Mouse (Mus musculus): ENCODE data around the gene Ager. TPM values are rescaled to one million over a fixed set of nuclear protein-coding genes. Genes with fewer than 3 reads are reported as not detected.

Ager gene
- polyA plus RNA-seq, 1 experiment from 2014 or later = 2.4 TPM

GRCm38 (mm10) chr17:34645256-34645829 lies 47.7 kb downstream of the Ager start:
- 41% methylated on average over 10 of the region's 10 CpGs for WGBS
- 0 out of 2 replicates have a peak overlapping the region, but pooled peaks have one; percentile 49 for H3K27ac ChIP-seq (ENCODE audit: low read length)

DNA sequence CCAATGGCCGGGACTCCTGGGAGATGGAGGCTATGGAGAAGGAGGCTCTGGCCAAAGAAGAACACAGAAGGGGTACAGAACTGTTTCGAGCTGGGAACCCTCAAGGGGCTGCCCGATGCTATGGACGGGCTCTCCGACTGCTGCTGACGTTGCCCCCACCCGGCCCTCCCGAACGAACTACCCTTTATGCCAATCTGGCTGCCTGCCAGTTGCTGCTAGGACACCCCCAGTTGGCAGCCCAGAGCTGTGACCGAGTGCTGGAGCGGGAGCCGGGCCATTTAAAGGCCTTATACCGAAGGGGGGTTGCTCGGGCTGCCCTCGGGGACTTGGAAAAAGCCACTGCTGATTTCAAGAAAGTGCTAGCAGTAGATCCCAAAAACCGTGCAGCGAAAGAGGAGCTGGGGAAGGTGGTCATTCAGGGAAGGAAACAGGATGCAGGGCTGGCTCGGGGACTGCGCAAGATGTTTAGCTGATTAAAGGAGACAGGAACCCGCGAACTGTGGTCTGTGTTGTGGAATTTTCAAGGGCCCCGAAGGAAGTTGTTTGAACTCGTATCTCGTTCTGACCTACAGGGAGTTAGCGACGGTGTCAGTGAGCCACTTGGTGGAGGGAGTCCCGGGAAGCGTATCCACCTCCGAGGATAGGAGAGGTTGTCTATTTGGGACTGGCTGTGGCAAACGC lies 48.3 kb downstream of the Ager start:
- no peak overlapping the region for H3K4me3 ChIP-seq (ENCODE audit: low read length)
- ATAC-seq = no peak
- 88% methylated on average over 30 of the region's 30 CpGs for WGBS
- no peaks in the 10 kb centered on the region for H3K27me3 ChIP-seq (replicated peaks; ENCODE audit: control insufficient read depth, insufficient read depth, low read length)
- no peaks in the 10 kb centered on the region for H3K9me3 ChIP-seq (ENCODE audit: control insufficient read depth, low read length)
- peaks cover 15% of the 10 kb centered on the region for H3K4me1 ChIP-seq (ENCODE audit: control insufficient read depth, insufficient read depth, low read length)
- no peak overlapping the region for H3K27ac ChIP-seq (ENCODE audit: low read length)
- H3K4me2 ChIP-seq (ENCODE audit: low read depth, low read length) = no peak overlapping the region
- no peak overlapping the region for H3K9ac ChIP-seq (ENCODE audit: low read depth, low read length)
- H3K36me3 ChIP-seq (ENCODE audit: control insufficient read depth, insufficient read depth, low read length) = no peaks in the 10 kb centered on the region; the same call in 1 of the 2 replicates

More at GRCm38 (mm10) chr17:34645256-34645829, 47.7 kb downstream of the Ager start:
- peak overlapping the region; percentile 59 for H3K4me3 ChIP-seq (ENCODE audit: low read length)
- no peaks in the 10 kb centered on the region; the same call in 1 of the 2 replicates for H3K36me3 ChIP-seq (ENCODE audit: control insufficient read depth, insufficient read depth, low read length)
- peak overlapping the region; percentile 59 for H3K4me2 ChIP-seq (ENCODE audit: low read depth, low read length)
- H3K9me3 ChIP-seq (ENCODE audit: control insufficient read depth, low read length) = no peaks in the 10 kb centered on the region
- H3K4me1 ChIP-seq (ENCODE audit: control insufficient read depth, insufficient read depth, low read length) = peaks cover 15% of the 10 kb centered on the region
- H3K27me3 ChIP-seq (replicated peaks; ENCODE audit: control insufficient read depth, insufficient read depth, low read length) = no peaks in the 10 kb centered on the region
- peak overlapping the region; percentile 65 for H3K9ac ChIP-seq (ENCODE audit: low read depth, low read length)
- no peak for ATAC-seq

DNA sequence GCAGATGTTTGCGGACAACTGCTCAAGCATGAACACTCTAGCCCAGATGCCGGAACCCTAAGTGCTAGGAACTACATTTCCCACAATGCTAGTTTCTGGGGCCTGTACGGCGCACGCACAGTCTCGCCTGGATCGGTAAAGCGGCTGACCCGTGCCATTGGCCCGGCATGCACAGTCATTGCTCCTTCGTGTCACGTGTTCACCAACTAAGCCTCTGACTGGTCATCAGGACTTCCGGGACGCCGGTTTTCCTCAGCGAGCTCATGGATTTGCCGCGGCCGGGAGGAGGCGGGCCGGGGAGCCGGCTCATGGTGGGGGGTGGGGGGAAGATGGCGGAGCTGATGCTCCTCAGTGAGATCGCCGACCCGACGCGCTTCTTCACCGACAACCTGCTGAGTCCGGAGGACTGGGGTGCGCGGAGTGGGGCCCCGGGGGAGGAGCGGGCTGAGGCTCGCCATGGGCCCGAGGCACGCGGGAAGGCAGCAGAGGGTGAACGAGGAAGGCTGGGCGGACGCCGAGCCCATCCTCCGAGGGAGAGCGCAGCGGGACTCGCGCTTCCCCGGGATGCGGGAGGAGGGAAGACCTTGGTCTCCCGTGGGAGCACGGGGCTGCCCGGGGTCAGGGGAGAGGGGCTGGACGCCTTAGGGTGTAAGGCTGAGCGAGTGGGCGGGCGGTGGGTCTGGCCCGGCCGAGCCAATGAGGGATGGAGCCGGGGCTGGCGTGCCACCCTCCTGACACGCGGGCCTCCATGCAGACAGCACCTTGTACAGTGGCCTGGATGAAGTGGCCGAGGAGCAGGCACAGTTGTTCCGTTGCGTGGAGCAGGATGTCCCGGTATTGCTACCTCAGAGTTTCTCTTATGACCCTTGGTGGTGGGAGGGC lies 49.5 kb downstream of the Ager start, which contains the start of gene Atf6b:
Gene Atf6b (plus strand): TSS at position 241 of the 882 bp plus-strand sequence.
- WGBS = under 1% methylated on average over 66 of the region's 66 CpGs
- peak within 1 kb of the TSS; percentile 100 for H3K4me3 ChIP-seq (ENCODE audit: low read length)
- H3K36me3 ChIP-seq (ENCODE audit: control insufficient read depth, insufficient read depth, low read length) = no peaks in the 10 kb centered on the region; the same call in none of the 2 replicates
- peaks cover 15% of the 10 kb centered on the region for H3K4me1 ChIP-seq (ENCODE audit: control insufficient read depth, insufficient read depth, low read length)
- H3K4me2 ChIP-seq (ENCODE audit: low read depth, low read length) = peak within 1 kb of the TSS; percentile 91
- no peaks in the 10 kb centered on the region for H3K9me3 ChIP-seq (ENCODE audit: control insufficient read depth, low read length)
- no peaks in the 10 kb centered on the region for H3K27me3 ChIP-seq (replicated peaks; ENCODE audit: control insufficient read depth, insufficient read depth, low read length)
- peak; percentile 97 for ATAC-seq
- peak within 1 kb of the TSS; percentile 43; the same call in 1 of the 2 replicates for H3K27ac ChIP-seq (ENCODE audit: low read length)
- H3K9ac ChIP-seq (ENCODE audit: low read depth, low read length) = peak within 1 kb of the TSS; percentile 91

- no peaks in the 10 kb centered on the region; the same call in none of the 2 replicates for H3K36me3 ChIP-seq (ENCODE audit: control insufficient read depth, insufficient read depth, low read length)
- no peaks in the 10 kb centered on the region for H3K27me3 ChIP-seq (replicated peaks; ENCODE audit: control insufficient read depth, insufficient read depth, low read length)
- H3K27ac ChIP-seq (ENCODE audit: low read length) = no peak overlapping the region
- H3K4me2 ChIP-seq (ENCODE audit: low read depth, low read length) = peak overlapping the region; percentile 91
- 85% methylated on average over 16 of the region's 16 CpGs for WGBS
- no peak for ATAC-seq
- H3K4me3 ChIP-seq (ENCODE audit: low read length) = peak overlapping the region; percentile 100; the same call in 1 of the 2 replicates
- peaks cover 15% of the 10 kb centered on the region for H3K4me1 ChIP-seq (ENCODE audit: control insufficient read depth, insufficient read depth, low read length)
- H3K9ac ChIP-seq (ENCODE audit: low read depth, low read length) = peak overlapping the region; percentile 91; the same call in 1 of the 2 replicates
- no peaks in the 10 kb centered on the region for H3K9me3 ChIP-seq (ENCODE audit: control insufficient read depth, low read length)
Observed at GRCm38 (mm10) chr17:34648141-34648890, 50.7 kb downstream of the Ager start.

DNA sequence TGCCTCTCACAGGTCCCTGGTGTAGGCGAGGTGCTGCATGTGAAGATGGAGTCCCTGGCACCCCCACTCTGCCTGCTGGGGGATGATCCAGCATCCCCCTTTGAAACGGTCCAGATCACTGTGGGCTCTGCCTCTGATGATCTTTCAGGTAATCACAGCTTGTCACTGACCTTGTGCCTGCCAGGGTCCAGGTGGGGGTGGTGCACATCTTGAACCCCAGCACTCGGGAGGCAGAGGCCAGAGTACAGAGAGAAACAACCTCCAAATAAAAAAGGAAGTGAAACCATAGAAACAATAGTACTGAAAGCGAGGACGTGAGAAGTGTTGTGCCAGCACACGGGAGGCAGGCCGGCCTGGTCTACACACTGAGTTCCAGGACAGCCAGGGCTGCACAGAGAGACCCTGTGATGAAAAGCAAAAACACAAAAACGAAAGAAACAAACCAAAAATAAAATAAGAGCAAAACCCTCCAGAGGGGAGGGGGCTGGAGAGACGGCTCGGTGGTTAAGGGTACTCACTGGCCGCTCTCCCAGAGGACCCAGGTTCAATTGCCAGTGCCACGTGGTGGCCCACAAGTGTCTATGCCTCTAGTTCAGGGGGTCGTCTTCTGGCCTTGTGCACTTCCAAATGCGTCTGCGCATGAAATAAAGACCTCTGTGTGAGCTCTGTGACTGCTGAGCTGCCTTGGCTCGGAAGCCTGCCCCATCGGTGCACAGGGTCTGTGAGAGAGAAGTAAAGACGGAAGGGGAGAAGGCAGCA lies 51.6 kb downstream of the Ager start:
- H3K4me1 ChIP-seq (ENCODE audit: control insufficient read depth, insufficient read depth, low read length) = peaks cover 15% of the 10 kb centered on the region
- no peaks in the 10 kb centered on the region for H3K27me3 ChIP-seq (replicated peaks; ENCODE audit: control insufficient read depth, insufficient read depth, low read length)
- WGBS = 87% methylated on average over 18 of the region's 18 CpGs
- no peak overlapping the region for H3K4me2 ChIP-seq (ENCODE audit: low read depth, low read length)
- H3K4me3 ChIP-seq (ENCODE audit: low read length) = no peak overlapping the region
- ATAC-seq = no peak
- H3K27ac ChIP-seq (ENCODE audit: low read length) = no peak overlapping the region
- H3K36me3 ChIP-seq (ENCODE audit: control insufficient read depth, insufficient read depth, low read length) = no peaks in the 10 kb centered on the region; the same call in none of the 2 replicates
- no peak overlapping the region for H3K9ac ChIP-seq (ENCODE audit: low read depth, low read length)
- H3K9me3 ChIP-seq (ENCODE audit: control insufficient read depth, low read length) = no peaks in the 10 kb centered on the region

Other genes starting within 250 kb of the Ager start
- gene Btnl2, start 243.0 kb upstream of the Ager start, polyA plus RNA-seq (2015; fragmentation: Nextera tagmentation; extraction: Ambion mirVana) = 10.6 and 16.0 TPM in 2 replicates
- 30.2 and 43.2 TPM in 2 replicates for gene Btnl1, start 220.7 kb upstream of the Ager start, polyA plus RNA-seq (2015; fragmentation: Nextera tagmentation; extraction: Ambion mirVana)
- gene BC051142, start 199.0 kb upstream of the Ager start, polyA plus RNA-seq (2015; fragmentation: Nextera tagmentation; extraction: Ambion mirVana) = 0.81 and 1.2 TPM in 2 replicates
- gene Btnl4, start 120.5 kb upstream of the Ager start, polyA plus RNA-seq (2015; fragmentation: Nextera tagmentation; extraction: Ambion mirVana) = 18.1 and 22.3 TPM in 2 replicates
- 30.9 and 41.7 TPM in 2 replicates for gene Btnl6, start 80.5 kb upstream of the Ager start, polyA plus RNA-seq (2015; fragmentation: Nextera tagmentation; extraction: Ambion mirVana)
- 2.5 and 3.8 TPM in 2 replicates for gene Notch4, start 33.6 kb upstream of the Ager start, polyA plus RNA-seq (2015; fragmentation: Nextera tagmentation; extraction: Ambion mirVana)
- gene Gpsm3, start 8.1 kb upstream of the Ager start, polyA plus RNA-seq (2015; fragmentation: Nextera tagmentation; extraction: Ambion mirVana) = 12.0 and 12.5 TPM in 2 replicates
- 5.6 and 6.9 TPM in 2 replicates for gene Pbx2, start 6.6 kb upstream of the Ager start, polyA plus RNA-seq (2015; fragmentation: Nextera tagmentation; extraction: Ambion mirVana)
- gene Rnf5, start 5.8 kb downstream of the Ager start, polyA plus RNA-seq (2015; fragmentation: Nextera tagmentation; extraction: Ambion mirVana) = 190 and 197 TPM in 2 replicates
- gene Agpat1, start 6.4 kb downstream of the Ager start, polyA plus RNA-seq (2015; fragmentation: Nextera tagmentation; extraction: Ambion mirVana) = 61.8 and 67.9 TPM in 2 replicates
- gene Egfl8, start 18.1 kb downstream of the Ager start, polyA plus RNA-seq (2015; fragmentation: Nextera tagmentation; extraction: Ambion mirVana) = 4.0 and 4.6 TPM in 2 replicates
- gene Ppt2, start 30.6 kb downstream of the Ager start, polyA plus RNA-seq (2015; fragmentation: Nextera tagmentation; extraction: Ambion mirVana) = 32.3 and 32.9 TPM in 2 replicates
- 0.32 and 0.47 TPM in 2 replicates for gene Prrt1, start 31.7 kb downstream of the Ager start, polyA plus RNA-seq (2015; fragmentation: Nextera tagmentation; extraction: Ambion mirVana)
- gene Fkbpl, start 46.9 kb downstream of the Ager start, polyA plus RNA-seq (2015; fragmentation: Nextera tagmentation; extraction: Ambion mirVana) = 10.2 and 14.4 TPM in 2 replicates
- gene Atf6b, start 49.3 kb downstream of the Ager start, polyA plus RNA-seq (2015; fragmentation: Nextera tagmentation; extraction: Ambion mirVana) = 66.3 and 69.1 TPM in 2 replicates
- gene Tnxb, start 72.7 kb downstream of the Ager start, polyA plus RNA-seq (2015; fragmentation: Nextera tagmentation; extraction: Ambion mirVana) = 1.1 TPM in 2 replicates
- gene C4b, start 146.0 kb downstream of the Ager start, polyA plus RNA-seq (2015; fragmentation: Nextera tagmentation; extraction: Ambion mirVana) = 0.83 and 0.92 TPM in 2 replicates
- 0.06 and 15.4 TPM in 2 replicates for gene Cyp21a1, start 206.7 kb downstream of the Ager start, polyA plus RNA-seq (2015; fragmentation: Nextera tagmentation; extraction: Ambion mirVana)
- 24.0 and 26.5 TPM in 2 replicates for gene Stk19, start 239.1 kb downstream of the Ager start, polyA plus RNA-seq (2015; fragmentation: Nextera tagmentation; extraction: Ambion mirVana)
- 53.6 and 59.0 TPM in 2 replicates for gene Dxo, start 239.2 kb downstream of the Ager start, polyA plus RNA-seq (2015; fragmentation: Nextera tagmentation; extraction: Ambion mirVana)